Mouse (Mus musculus) heart, embryonic 10.5 days (tissue): ENCODE results near the gene Rab11fip3. TPM values are rescaled to one million over a fixed set of nuclear protein-coding genes. Genes with fewer than 3 reads are reported as not detected.

Experiments
- DNase-seq: peaks from one replicate; pipeline ENCODE4 v3.0.0-alpha.2; 2017; ENCODE audit warnings: low spot score
- H3K27ac ChIP-seq: fragments of 300-500 bp; sonication (generic); 2 replicates; pipeline ENCODE4 v1.5.1; 2016; ENCODE audit warnings: mild to moderate bottlenecking
- H3K27me3 ChIP-seq: fragments of 300-500 bp; sonication (generic); 2 replicates; pipeline ENCODE4 v1.6.1; 2016; ENCODE audit warnings: mild to moderate bottlenecking; ENCODE audit not compliant: poor library complexity, insufficient read depth, severe bottlenecking
- H3K36me3 ChIP-seq: fragments of 300-500 bp; sonication (generic); 2 replicates; pipeline ENCODE4 v1.6.1; 2016; ENCODE audit warnings: mild to moderate bottlenecking, moderate library complexity
- H3K4me1 ChIP-seq: fragments of 300-500 bp; sonication (generic); 2 replicates; pipeline ENCODE4 v1.6.1; 2016; ENCODE audit warnings: mild to moderate bottlenecking
- H3K4me3 ChIP-seq: fragments of 300-500 bp; sonication (generic); 2 replicates; pipeline ENCODE4 v1.5.1; 2016; ENCODE audit warnings: mild to moderate bottlenecking, moderate library complexity
- H3K9me3 ChIP-seq: fragments of 300-500 bp; sonication (generic); 2 replicates; pipeline ENCODE4 v1.6.1; 2016; ENCODE audit warnings: mild to moderate bottlenecking, moderate library complexity
- WGBS: fragments of 180-500 bp; shearing (Covaris S2); methylation state at CpG from one replicate; pipeline ENCODE4 v1.1.7; 2016; 5-methylcytosine and 5-hydroxymethylcytosine counted together
- polyA plus RNA-seq: library from polyadenylated mRNA; unstranded; fragments of >200 nt; fragmentation: Nextera tagmentation; extraction: Ambion mirVana; gene quantifications from 2 replicates; pipeline ENCODE4 v1.2.1, GENCODE M21; 2016

The Rab11fip3 gene
- polyA plus RNA-seq, 1 experiment from 2014 or later = 16.6 TPM

GRCm38 (mm10) chr17:26070136-26070535 lies 781 bp upstream of the Rab11fip3 start:
- Histone ChIP-seq H3K27me3 (peaks cover 18% of the 10 kb centered on the region; the same call in 1 of the 2 replicates), H3K4me3 (peak overlapping the region; percentile 92), H3K36me3 (peaks cover 3% of the 10 kb centered on the region; the same call in 1 of the 2 replicates), H3K4me1 (peaks cover 45% of the 10 kb centered on the region), H3K9me3 (no peaks in the 10 kb centered on the region), H3K27ac (no peak overlapping the region)
- WGBS = 29% methylated on average over 6 of the region's 6 CpGs
- no peak for DNase-seq

GRCm38 (mm10) chr17:26068024-26068830 lies 1.1 kb downstream of the Rab11fip3 start:
- Histone ChIP-seq H3K36me3 (peaks cover 10% of the 10 kb centered on the region), H3K4me3 (peak overlapping the region; percentile 92), H3K4me1 (peaks cover 54% of the 10 kb centered on the region), H3K27ac (peak overlapping the region; percentile 91), H3K27me3 (peaks cover 18% of the 10 kb centered on the region; the same call in 1 of the 2 replicates), H3K9me3 (no peaks in the 10 kb centered on the region)
- DNase-seq = no peak
- under 1% methylated on average over 44 of the region's 44 CpGs for WGBS

GRCm38 (mm10) chr17:26066488-26067020 lies 2.8 kb downstream of the Rab11fip3 start:
- H3K9me3 ChIP-seq = no peaks in the 10 kb centered on the region
- H3K36me3 ChIP-seq = peaks cover 13% of the 10 kb centered on the region
- H3K27me3 ChIP-seq = peaks cover 18% of the 10 kb centered on the region; the same call in 1 of the 2 replicates
- H3K4me1 ChIP-seq = peaks cover 54% of the 10 kb centered on the region
- H3K4me3 ChIP-seq = peak overlapping the region; percentile 92; the same call in 1 of the 2 replicates
- H3K27ac ChIP-seq = no peak overlapping the region
- no peak for DNase-seq
- 86% methylated on average over 7 of the region's 7 CpGs for WGBS

- Histone ChIP-seq H3K27ac (peak overlapping the region; percentile 69), H3K4me1 (peaks cover 51% of the 10 kb centered on the region), H3K4me3 (peak overlapping the region; percentile 24; the same call in 1 of the 2 replicates), H3K36me3 (peaks cover 13% of the 10 kb centered on the region), H3K27me3 (0 out of 2 replicates have a peak, but pooled peaks cover 12% of the 10 kb centered on the region), H3K9me3 (no peaks in the 10 kb centered on the region)
- WGBS = 62% methylated on average over 6 of the region's 6 CpGs
- no peak for DNase-seq
Measured at GRCm38 (mm10) chr17:26064916-26065315, 4.4 kb downstream of the Rab11fip3 start.

- H3K27me3 ChIP-seq = no peaks in the 10 kb centered on the region
- H3K9me3 ChIP-seq = no peaks in the 10 kb centered on the region
- 83% methylated on average over 9 of the region's 9 CpGs for whole genome bisulfite sequencing
- no peak overlapping the region for H3K27ac ChIP-seq
- peaks cover 10% of the 10 kb centered on the region; the same call in 1 of the 2 replicates for H3K36me3 ChIP-seq
- peaks cover 22% of the 10 kb centered on the region for H3K4me1 ChIP-seq
- no peak overlapping the region for H3K4me3 ChIP-seq
- no peak for DNase-seq
Measured at GRCm38 (mm10) chr17:26057787-26058567, 11.4 kb downstream of the Rab11fip3 start.

- peaks cover 22% of the 10 kb centered on the region for H3K4me1 ChIP-seq
- H3K4me3 ChIP-seq = no peak overlapping the region
- WGBS = 86% methylated on average over 8 of the region's 8 CpGs
- H3K27me3 ChIP-seq = no peaks in the 10 kb centered on the region
- no peak overlapping the region for H3K27ac ChIP-seq
- H3K9me3 ChIP-seq = no peaks in the 10 kb centered on the region
- DNase-seq = no peak
- H3K36me3 ChIP-seq = peaks cover 7% of the 10 kb centered on the region; the same call in 1 of the 2 replicates
Measured at GRCm38 (mm10) chr17:26057278-26057677, 12.1 kb downstream of the Rab11fip3 start.

GRCm38 (mm10) chr17:26055164-26055563 lies 14.2 kb downstream of the Rab11fip3 start:
- Histone ChIP-seq H3K36me3 (peaks cover 7% of the 10 kb centered on the region; the same call in 1 of the 2 replicates), H3K27me3 (no peaks in the 10 kb centered on the region), H3K27ac (no peak overlapping the region; the same call in 1 of the 2 replicates), H3K9me3 (no peaks in the 10 kb centered on the region), H3K4me1 (peaks cover 22% of the 10 kb centered on the region), H3K4me3 (no peak overlapping the region)
- WGBS = 65% methylated on average over 6 of the region's 6 CpGs
- no peak for DNase-seq

- Histone ChIP-seq H3K36me3 (peaks cover 7% of the 10 kb centered on the region; the same call in 1 of the 2 replicates), H3K27ac (peak overlapping the region; percentile 37; the same call in 1 of the 2 replicates)
- peak; percentile 83 for DNase-seq
Measured at GRCm38 (mm10) chr17:26054133-26054845, 15.1 kb downstream of the Rab11fip3 start.

GRCm38 (mm10) chr17:26052706-26053105 lies 16.6 kb downstream of the Rab11fip3 start:
- WGBS = 78% methylated on average over 4 of the region's 4 CpGs
- 0 out of 2 replicates have a peak, but pooled peaks cover 3% of the 10 kb centered on the region for H3K36me3 ChIP-seq
- DNase-seq = no peak

More at GRCm38 (mm10) chr17:26054133-26054845, 15.1 kb downstream of the Rab11fip3 start:
- Histone ChIP-seq H3K4me3 (no peak overlapping the region), H3K27me3 (no peaks in the 10 kb centered on the region), H3K9me3 (no peaks in the 10 kb centered on the region), H3K4me1 (peaks cover 22% of the 10 kb centered on the region)
- 49% methylated on average over 17 of the region's 17 CpGs for WGBS

GRCm38 (mm10) chr17:26052074-26052473 lies 17.3 kb downstream of the Rab11fip3 start:
- no peak for DNase-seq
- no peaks in the 10 kb centered on the region for H3K9me3 ChIP-seq
- H3K4me1 ChIP-seq = peaks cover 32% of the 10 kb centered on the region
- no peak overlapping the region for H3K4me3 ChIP-seq
- no peak overlapping the region for H3K27ac ChIP-seq
- no peaks in the 10 kb centered on the region for H3K27me3 ChIP-seq
- 88% methylated on average over 4 of the region's 4 CpGs for WGBS
- 0 out of 2 replicates have a peak, but pooled peaks cover 3% of the 10 kb centered on the region for H3K36me3 ChIP-seq

More at GRCm38 (mm10) chr17:26052706-26053105, 16.6 kb downstream of the Rab11fip3 start:
- H3K27ac ChIP-seq = no peak overlapping the region
- no peak overlapping the region for H3K4me3 ChIP-seq
- H3K4me1 ChIP-seq = peaks cover 28% of the 10 kb centered on the region
- no peaks in the 10 kb centered on the region for H3K27me3 ChIP-seq
- H3K9me3 ChIP-seq = no peaks in the 10 kb centered on the region

- no peak overlapping the region for H3K4me3 ChIP-seq
- WGBS = 56% methylated on average over 8 of the region's 8 CpGs
- H3K27ac ChIP-seq = peak overlapping the region; percentile 53
- no peaks in the 10 kb centered on the region for H3K27me3 ChIP-seq
- H3K4me1 ChIP-seq = peaks cover 28% of the 10 kb centered on the region
- H3K36me3 ChIP-seq = no peaks in the 10 kb centered on the region
- H3K9me3 ChIP-seq = no peaks in the 10 kb centered on the region
- no peak for DNase-seq
Measured at GRCm38 (mm10) chr17:26048118-26048517, 21.2 kb downstream of the Rab11fip3 start.
